Mouse (Mus musculus) forelimb bud, embryonic 11.5 days (tissue): Measurements from ENCODE around the gene Platr25.
"Not testable (repeated sequence)": the region's sequence is repeated elsewhere in the genome, so short reads cannot be mapped to it uniquely, and the experiment has no call there.

Source experiments
- DNase-seq: peaks from one replicate; pipeline ENCODE4 v3.0.0-alpha.2; 2012; ENCODE audit warnings: low read depth, low spot score

The Platr25 gene

GRCm38 (mm10) chr13:62760432-62761415, at the start of gene Platr25:
Platr25 (minus strand) TSS chr13:62760709.
- DNase-seq = peak; percentile 70

GRCm38 (mm10) chr13:62807981-62808380, 47.5 kb upstream of the Platr25 start:
- DNase-seq = not testable (repeated sequence)

GRCm38 (mm10) chr13:62786135-62786493, 25.6 kb upstream of the Platr25 start:
- not testable (repeated sequence) for DNase-seq

- DNase-seq = peak; percentile 37
These were observed 25.0 kb upstream of the Platr25 start, which contains the start of gene Gm5141 for GRCm38 (mm10) chr13:62785199-62786134. Gm5141 (minus strand) TSS chr13:62785808.

GRCm38 (mm10) chr13:62763806-62764205, 3.3 kb upstream of the Platr25 start:
- peak; percentile 43 for DNase-seq

- DNase-seq = no peak
These were observed 27.2 kb downstream of the Platr25 start for GRCm38 (mm10) chr13:62733322-62733721.

- DNase-seq = not testable (repeated sequence)
These were observed 47.9 kb downstream of the Platr25 start for GRCm38 (mm10) chr13:62712611-62713010.

GRCm38 (mm10) chr13:62685287-62685648, 75.2 kb downstream of the Platr25 start:
- DNase-seq = not testable (repeated sequence)

- DNase-seq = peak; percentile 28
These were observed 75.8 kb downstream of the Platr25 start for GRCm38 (mm10) chr13:62684608-62685286.

- no peak for DNase-seq
These were observed 107.2 kb downstream of the Platr25 start for GRCm38 (mm10) chr13:62653369-62653743.

GRCm38 (mm10) chr13:62652681-62653368, 107.7 kb downstream of the Platr25 start:
- DNase-seq = peak; percentile 79

GRCm38 (mm10) chr13:62627071-62627470, 133.4 kb downstream of the Platr25 start:
- peak; percentile 61 for DNase-seq

- DNase-seq = not testable (repeated sequence)
These were observed 136.2 kb downstream of the Platr25 start for GRCm38 (mm10) chr13:62624277-62624665.

- DNase-seq = peak; percentile 85
These were observed 136.8 kb downstream of the Platr25 start, which contains the start of gene 6720489N17Rik for GRCm38 (mm10) chr13:62623577-62624276. 6720489N17Rik (minus strand) TSS chr13:62624182.
